Mouse (Mus musculus): ENCODE data around the gene Ttyh3. TPM values are rescaled to one million over a fixed set of nuclear protein-coding genes. Genes with fewer than 3 reads are reported as not detected.
A peak's percentile ranks its signal among the peaks of the same experiment; 100 is the strongest.

The Ttyh3 gene
- polyA plus RNA-seq, 1 experiment from 2014 or later = 17.0 TPM

- H3K9ac ChIP-seq (ENCODE audit: low read depth, low read length) = peak overlapping the region; percentile 19; the same call in 1 of the 2 replicates
- ATAC-seq = peak; percentile 54
- no peak overlapping the region for H3K4me2 ChIP-seq (ENCODE audit: low read depth, low read length)
- no peaks in the 10 kb centered on the region for H3K36me3 ChIP-seq (ENCODE audit: control insufficient read depth, insufficient read depth, low read length)
- H3K27ac ChIP-seq (ENCODE audit: low read length) = no peak overlapping the region; the same call in 1 of the 2 replicates
- no peak overlapping the region for H3K4me3 ChIP-seq (ENCODE audit: low read length)
- H3K27me3 ChIP-seq (replicated peaks; ENCODE audit: control insufficient read depth, insufficient read depth, low read length) = no peaks in the 10 kb centered on the region
- H3K4me1 ChIP-seq (ENCODE audit: control insufficient read depth, insufficient read depth, low read length) = peaks cover 17% of the 10 kb centered on the region
- H3K9me3 ChIP-seq (ENCODE audit: control insufficient read depth, low read length) = no peaks in the 10 kb centered on the region
- 5% methylated on average over 5 of the region's 5 CpGs for WGBS
Measured at GRCm38 (mm10) chr5:140581569-140581968, 67.3 kb downstream of the Ttyh3 start.

- H3K27me3 ChIP-seq (replicated peaks; ENCODE audit: control insufficient read depth, insufficient read depth, low read length) = no peaks in the 10 kb centered on the region
- ATAC-seq = 0 out of 2 replicates have a peak, but pooled peaks have one; percentile 27
- H3K9me3 ChIP-seq (ENCODE audit: control insufficient read depth, low read length) = 0 out of 2 replicates have a peak, but pooled peaks cover 2% of the 10 kb centered on the region
- H3K4me2 ChIP-seq (ENCODE audit: low read depth, low read length) = no peak overlapping the region
- no peak overlapping the region for H3K9ac ChIP-seq (ENCODE audit: low read depth, low read length)
- 52% methylated on average over 6 of the region's 6 CpGs for WGBS
- H3K4me1 ChIP-seq (ENCODE audit: control insufficient read depth, insufficient read depth, low read length) = peaks cover 17% of the 10 kb centered on the region
- H3K27ac ChIP-seq (ENCODE audit: low read length) = no peak overlapping the region
- H3K36me3 ChIP-seq (ENCODE audit: control insufficient read depth, insufficient read depth, low read length) = no peaks in the 10 kb centered on the region
- no peak overlapping the region for H3K4me3 ChIP-seq (ENCODE audit: low read length)
Measured at GRCm38 (mm10) chr5:140579771-140580170, 69.1 kb downstream of the Ttyh3 start.

- no peak overlapping the region for H3K4me2 ChIP-seq (ENCODE audit: low read depth, low read length)
- 0 out of 2 replicates have a peak, but pooled peaks cover 2% of the 10 kb centered on the region for H3K9me3 ChIP-seq (ENCODE audit: control insufficient read depth, low read length)
- no peak overlapping the region for H3K4me3 ChIP-seq (ENCODE audit: low read length)
- H3K27me3 ChIP-seq (replicated peaks; ENCODE audit: control insufficient read depth, insufficient read depth, low read length) = no peaks in the 10 kb centered on the region
- H3K9ac ChIP-seq (ENCODE audit: low read depth, low read length) = no peak overlapping the region
- 51% methylated on average over 9 of the region's 9 CpGs for WGBS
- H3K4me1 ChIP-seq (ENCODE audit: control insufficient read depth, insufficient read depth, low read length) = peaks cover 17% of the 10 kb centered on the region
- H3K27ac ChIP-seq (ENCODE audit: low read length) = no peak overlapping the region
- ATAC-seq = no peak
- H3K36me3 ChIP-seq (ENCODE audit: control insufficient read depth, insufficient read depth, low read length) = no peaks in the 10 kb centered on the region
Measured at GRCm38 (mm10) chr5:140579221-140579620, 69.6 kb downstream of the Ttyh3 start.

- WGBS = 64% methylated on average over 5 of the region's 5 CpGs
- ATAC-seq = no peak
- Histone ChIP-seq H3K4me1 (ENCODE audit: control insufficient read depth, insufficient read depth, low read length) (peaks cover 8% of the 10 kb centered on the region), H3K9me3 (ENCODE audit: control insufficient read depth, low read length) (0 out of 2 replicates have a peak, but pooled peaks cover 2% of the 10 kb centered on the region), H3K27me3 (replicated peaks; ENCODE audit: control insufficient read depth, insufficient read depth, low read length) (no peaks in the 10 kb centered on the region), H3K4me2 (ENCODE audit: low read depth, low read length) (no peak overlapping the region), H3K9ac (ENCODE audit: low read depth, low read length) (no peak overlapping the region), H3K36me3 (ENCODE audit: control insufficient read depth, insufficient read depth, low read length) (no peaks in the 10 kb centered on the region), H3K4me3 (ENCODE audit: low read length) (no peak overlapping the region), H3K27ac (ENCODE audit: low read length) (no peak overlapping the region)
Measured at GRCm38 (mm10) chr5:140575381-140575866, 73.4 kb downstream of the Ttyh3 start.

GRCm38 (mm10) chr5:140572611-140573010, 76.2 kb downstream of the Ttyh3 start:
- ATAC-seq = no peak
- no peak overlapping the region for H3K27ac ChIP-seq (ENCODE audit: low read length)
- 78% methylated on average over 6 of the region's 6 CpGs for WGBS

GRCm38 (mm10) chr5:140571673-140572072, 77.2 kb downstream of the Ttyh3 start:
- Histone ChIP-seq H3K9me3 (ENCODE audit: control insufficient read depth, low read length) (0 out of 2 replicates have a peak, but pooled peaks cover 2% of the 10 kb centered on the region), H3K4me3 (ENCODE audit: low read length) (no peak overlapping the region), H3K4me1 (ENCODE audit: control insufficient read depth, insufficient read depth, low read length) (peaks cover 14% of the 10 kb centered on the region), H3K27me3 (replicated peaks; ENCODE audit: control insufficient read depth, insufficient read depth, low read length) (no peaks in the 10 kb centered on the region), H3K4me2 (ENCODE audit: low read depth, low read length) (no peak overlapping the region), H3K27ac (ENCODE audit: low read length) (no peak overlapping the region), H3K36me3 (ENCODE audit: control insufficient read depth, insufficient read depth, low read length) (no peaks in the 10 kb centered on the region), H3K9ac (ENCODE audit: low read depth, low read length) (no peak overlapping the region)
- WGBS = 59% methylated on average over 10 of the region's 10 CpGs
- no peak for ATAC-seq

More at GRCm38 (mm10) chr5:140572611-140573010, 76.2 kb downstream of the Ttyh3 start:
- Histone ChIP-seq H3K4me1 (ENCODE audit: control insufficient read depth, insufficient read depth, low read length) (peaks cover 10% of the 10 kb centered on the region; the same call in 1 of the 2 replicates), H3K9me3 (ENCODE audit: control insufficient read depth, low read length) (0 out of 2 replicates have a peak, but pooled peaks cover 2% of the 10 kb centered on the region), H3K27me3 (replicated peaks; ENCODE audit: control insufficient read depth, insufficient read depth, low read length) (no peaks in the 10 kb centered on the region), H3K36me3 (ENCODE audit: control insufficient read depth, insufficient read depth, low read length) (no peaks in the 10 kb centered on the region), H3K4me2 (ENCODE audit: low read depth, low read length) (no peak overlapping the region), H3K9ac (ENCODE audit: low read depth, low read length) (no peak overlapping the region), H3K4me3 (ENCODE audit: low read length) (no peak overlapping the region)

GRCm38 (mm10) chr5:140571201-140571600, 77.6 kb downstream of the Ttyh3 start:
- H3K27ac ChIP-seq (ENCODE audit: low read length) = no peak overlapping the region
- H3K4me1 ChIP-seq (ENCODE audit: control insufficient read depth, insufficient read depth, low read length) = peaks cover 14% of the 10 kb centered on the region
- H3K9me3 ChIP-seq (ENCODE audit: control insufficient read depth, low read length) = 0 out of 2 replicates have a peak, but pooled peaks cover 2% of the 10 kb centered on the region
- ATAC-seq = no peak
- H3K9ac ChIP-seq (ENCODE audit: low read depth, low read length) = no peak overlapping the region
- 65% methylated on average over 4 of the region's 4 CpGs for WGBS
- H3K36me3 ChIP-seq (ENCODE audit: control insufficient read depth, insufficient read depth, low read length) = no peaks in the 10 kb centered on the region
- no peak overlapping the region for H3K4me3 ChIP-seq (ENCODE audit: low read length)
- no peak overlapping the region for H3K4me2 ChIP-seq (ENCODE audit: low read depth, low read length)
- no peaks in the 10 kb centered on the region for H3K27me3 ChIP-seq (replicated peaks; ENCODE audit: control insufficient read depth, insufficient read depth, low read length)

Other genes with a start within 250 kb of the Ttyh3 start
- 85.2 and 89.0 TPM in 2 replicates for gene Eif3b, start 229.7 kb downstream of the Ttyh3 start, polyA plus RNA-seq (2015; fragmentation: Nextera tagmentation; extraction: Ambion mirVana)
- not detected in 2 replicates for gene Gm4869, start 203.4 kb downstream of the Ttyh3 start, polyA plus RNA-seq (2015; fragmentation: Nextera tagmentation; extraction: Ambion mirVana)
- gene Chst12, start 143.5 kb downstream of the Ttyh3 start, polyA plus RNA-seq (2015; fragmentation: Nextera tagmentation; extraction: Ambion mirVana) = 19.9 and 21.0 TPM in 2 replicates
- 0.70 and 0.80 TPM in 2 replicates for gene Grifin, start 84.0 kb downstream of the Ttyh3 start, polyA plus RNA-seq (2015; fragmentation: Nextera tagmentation; extraction: Ambion mirVana)
- 11.9 and 13.4 TPM in 2 replicates for gene Lfng, start 41.7 kb downstream of the Ttyh3 start, polyA plus RNA-seq (2015; fragmentation: Nextera tagmentation; extraction: Ambion mirVana)
- 16.7 and 18.2 TPM in 2 replicates for gene Iqce, start 53.3 kb upstream of the Ttyh3 start, polyA plus RNA-seq (2015; fragmentation: Nextera tagmentation; extraction: Ambion mirVana)
- gene Brat1, start 56.0 kb upstream of the Ttyh3 start, polyA plus RNA-seq (2015; fragmentation: Nextera tagmentation; extraction: Ambion mirVana) = 19.0 and 20.0 TPM in 2 replicates
- 1.4 and 1.5 TPM in 2 replicates for gene Amz1, start 75.1 kb upstream of the Ttyh3 start, polyA plus RNA-seq (2015; fragmentation: Nextera tagmentation; extraction: Ambion mirVana)
- 5.2 and 5.4 TPM in 2 replicates for gene Gna12, start 181.4 kb upstream of the Ttyh3 start, polyA plus RNA-seq (2015; fragmentation: Nextera tagmentation; extraction: Ambion mirVana)